Mouse (Mus musculus) urinary bladder, postnatal 25 days (tissue): ENCODE results near the gene Sytl3.

Experiments used
- DNase-seq: peaks from one replicate; pipeline ENCODE4 v3.0.0; 2022; ENCODE audit warnings: low spot score

Sytl3 gene

DNA sequence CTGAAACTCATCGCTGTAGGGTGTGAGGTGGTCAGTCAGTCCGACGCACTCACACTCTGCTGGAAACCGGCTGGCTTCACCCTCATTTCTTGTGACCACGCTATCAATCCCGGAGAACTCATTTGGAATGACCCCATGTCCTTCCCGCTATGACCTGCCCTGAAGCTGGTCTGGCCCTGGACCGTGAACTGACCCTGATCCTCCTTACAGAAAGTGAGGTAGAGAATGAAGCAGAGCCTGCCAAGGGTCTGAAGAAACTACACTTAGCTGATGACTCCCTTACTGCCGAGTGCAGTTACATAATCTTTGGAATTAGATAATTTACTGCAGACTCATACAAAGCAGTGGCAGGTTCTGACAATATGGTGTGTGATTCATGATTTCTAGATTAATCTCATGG, 96.3 kb downstream of the Sytl3 start:
- DNase-seq = no peak

DNA sequence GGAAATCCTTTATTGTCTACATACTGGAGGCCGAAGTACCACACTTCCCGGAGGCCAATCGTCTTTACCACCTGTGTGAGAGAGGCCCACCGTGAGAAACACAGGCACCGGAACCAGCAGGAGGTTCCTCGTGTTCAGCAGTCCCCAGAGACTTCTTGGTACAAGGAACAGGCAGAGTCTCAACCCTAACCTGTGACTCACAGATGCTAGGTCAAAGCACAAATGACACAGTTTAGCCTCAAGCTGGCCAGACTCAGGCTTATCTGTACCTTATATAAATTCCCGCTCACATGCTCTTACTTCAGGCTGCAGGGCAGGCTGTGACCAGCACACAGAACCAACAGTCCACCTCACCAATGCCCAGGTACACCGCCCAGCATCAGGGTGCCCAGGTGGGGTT, 97.0 kb downstream of the Sytl3 start:
- no peak for DNase-seq

DNA sequence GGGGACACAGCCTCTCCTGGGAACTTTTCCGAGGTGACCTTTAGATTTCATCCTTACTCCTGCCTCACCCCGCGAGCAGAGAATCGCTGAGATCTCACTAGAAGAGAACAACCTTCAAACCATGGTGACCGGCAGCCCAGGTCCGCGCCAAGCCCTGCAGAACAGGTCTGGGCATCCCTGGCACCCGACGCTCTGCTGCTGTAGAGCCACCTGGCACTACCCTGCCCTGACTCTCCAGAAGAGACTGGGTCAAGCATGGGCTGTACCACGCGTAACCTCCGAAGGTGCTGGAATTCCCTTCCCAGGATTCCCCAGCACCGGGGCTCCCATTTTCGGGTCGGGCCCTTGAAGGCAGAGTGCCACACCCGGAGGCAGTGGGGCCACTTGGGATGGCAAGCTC, 99.0 kb downstream of the Sytl3 start:
- DNase-seq = peak; percentile 41

DNA sequence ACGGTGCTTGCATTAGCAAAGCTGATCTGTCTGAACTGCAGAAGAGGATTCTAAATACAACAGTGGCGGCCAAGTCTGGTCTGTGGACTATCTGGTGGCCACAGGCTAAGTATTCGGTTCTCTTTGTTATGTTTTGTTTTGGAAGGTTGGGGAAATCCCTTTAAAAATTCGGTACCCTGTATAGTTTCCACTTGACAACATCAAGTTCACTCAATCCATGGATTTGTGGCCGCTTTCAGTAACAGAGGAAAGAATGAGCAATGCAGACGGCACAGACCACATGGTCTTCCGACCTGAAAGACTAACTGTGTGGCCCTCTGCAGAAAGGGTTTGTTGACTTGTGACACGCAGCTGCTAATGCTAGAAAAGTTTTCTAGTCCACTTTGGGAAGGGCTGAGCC, 100.0 kb downstream of the Sytl3 start:
- no peak for DNase-seq

DNA sequence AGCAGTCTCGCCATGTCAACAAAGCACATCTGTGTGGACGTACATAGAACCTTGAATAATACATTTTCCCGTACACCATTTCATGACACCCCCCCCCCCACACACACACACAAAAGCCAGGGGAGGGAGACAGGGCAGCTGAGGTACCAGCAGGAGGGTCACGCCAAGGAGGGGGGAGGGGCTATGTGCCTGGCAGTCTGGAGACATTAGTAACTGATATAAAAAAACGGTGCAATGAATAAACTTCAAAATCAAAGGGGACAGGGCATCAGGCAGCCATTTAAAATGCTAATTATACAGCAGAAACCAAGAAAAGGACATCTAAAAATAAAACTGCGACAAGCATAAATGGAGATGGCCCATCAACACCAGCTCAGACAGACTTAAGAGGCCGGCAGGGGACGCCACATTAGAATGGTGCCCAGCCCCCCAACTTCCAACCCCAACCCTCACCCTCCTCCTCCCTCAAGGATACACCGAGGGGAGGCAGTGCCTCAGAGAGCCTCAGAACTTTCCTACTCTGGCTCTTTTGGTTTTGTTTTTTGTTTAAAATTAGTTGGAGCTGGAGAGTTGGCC, 100.9 kb downstream of the Sytl3 start:
- DNase-seq = no peak

DNA sequence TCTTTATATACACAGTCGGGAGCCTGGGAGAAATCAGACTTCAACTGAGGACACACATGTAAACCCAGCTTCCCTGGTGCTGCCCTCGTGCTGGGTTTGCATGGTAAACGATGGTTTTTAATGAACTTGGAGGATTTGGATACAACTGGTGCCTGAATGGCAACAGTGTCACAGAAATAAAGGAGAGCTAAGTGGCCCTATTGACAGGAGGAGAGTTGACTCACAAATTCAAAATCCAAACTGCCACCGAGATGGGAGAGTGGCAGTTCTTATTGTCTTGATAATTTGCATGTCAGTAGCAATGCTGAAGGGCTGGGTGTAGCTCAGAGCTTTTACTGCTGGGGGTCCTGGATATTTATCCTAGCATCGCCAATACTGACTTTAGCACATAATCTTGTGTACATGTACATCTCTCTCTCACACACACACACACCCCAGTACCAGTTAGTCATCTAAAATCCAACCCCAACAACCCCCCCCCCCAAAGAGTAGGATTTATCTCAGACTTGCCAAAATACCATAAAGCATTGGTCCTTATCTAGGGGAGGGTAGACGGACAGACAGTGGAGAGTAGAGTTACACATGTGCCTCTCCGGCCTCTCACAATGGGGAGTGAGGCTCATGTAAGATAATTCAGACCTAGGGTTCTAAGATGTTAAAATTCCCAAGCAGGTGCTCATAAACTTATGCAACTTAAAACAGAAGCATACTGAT, 104.8 kb downstream of the Sytl3 start:
- DNase-seq = no peak

DNA sequence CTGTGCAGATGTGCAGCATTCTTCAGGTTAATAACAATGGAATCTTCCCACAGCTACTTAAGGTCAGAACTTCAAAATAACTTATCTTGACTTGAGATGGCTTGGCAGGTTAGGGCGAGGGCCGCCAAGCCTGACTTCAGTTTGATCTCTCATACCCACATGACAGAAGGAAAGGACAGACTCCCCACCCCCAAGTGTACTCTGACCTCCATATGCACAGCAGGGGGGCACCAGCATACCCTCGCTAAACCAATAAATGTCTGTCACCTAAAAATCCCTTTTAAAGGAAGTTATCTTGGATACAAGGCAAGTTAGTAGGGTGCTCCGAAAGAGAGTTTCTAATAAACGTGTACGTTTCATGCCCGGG, 105.3 kb downstream of the Sytl3 start:
- no peak for DNase-seq

DNA sequence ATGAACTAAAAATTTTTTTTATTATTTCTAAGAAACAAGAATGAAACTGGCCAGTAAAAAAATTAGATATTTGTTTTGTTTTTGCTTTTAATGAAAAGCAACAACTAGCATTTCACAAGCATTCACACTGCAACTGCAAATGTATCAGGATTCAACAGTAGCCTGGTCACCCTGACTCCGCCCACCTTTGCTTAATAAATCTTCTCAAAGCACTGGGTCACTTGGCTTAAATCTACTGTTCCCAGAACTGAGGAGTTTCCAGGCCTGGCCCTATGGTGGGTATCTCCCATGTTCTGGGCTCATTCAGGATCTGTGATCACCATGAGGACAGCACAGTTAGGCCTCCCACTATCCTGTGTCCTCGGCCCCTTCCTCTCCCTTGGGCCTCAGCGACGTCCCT, 105.8 kb downstream of the Sytl3 start:
- no peak for DNase-seq

DNA sequence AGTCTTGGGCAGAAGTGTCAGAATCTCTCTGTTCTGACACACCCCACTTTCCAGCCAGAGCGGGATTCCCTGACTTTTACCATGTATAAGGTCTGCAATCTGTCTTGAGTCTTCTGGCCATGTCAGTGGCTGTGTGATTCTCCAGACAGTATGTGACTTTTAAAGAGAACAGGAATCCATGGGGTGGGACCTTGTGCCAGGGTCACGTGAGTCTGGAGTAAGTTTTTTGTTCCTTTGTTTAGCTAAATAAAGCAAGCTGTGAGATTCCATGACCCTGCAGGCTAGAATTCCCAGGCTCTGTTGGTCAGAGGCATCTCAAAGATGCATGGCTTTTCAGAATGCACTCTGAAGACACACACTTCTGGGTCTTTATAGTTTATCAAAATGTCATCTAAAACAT, 107.0 kb downstream of the Sytl3 start:
- DNase-seq = no peak

DNA sequence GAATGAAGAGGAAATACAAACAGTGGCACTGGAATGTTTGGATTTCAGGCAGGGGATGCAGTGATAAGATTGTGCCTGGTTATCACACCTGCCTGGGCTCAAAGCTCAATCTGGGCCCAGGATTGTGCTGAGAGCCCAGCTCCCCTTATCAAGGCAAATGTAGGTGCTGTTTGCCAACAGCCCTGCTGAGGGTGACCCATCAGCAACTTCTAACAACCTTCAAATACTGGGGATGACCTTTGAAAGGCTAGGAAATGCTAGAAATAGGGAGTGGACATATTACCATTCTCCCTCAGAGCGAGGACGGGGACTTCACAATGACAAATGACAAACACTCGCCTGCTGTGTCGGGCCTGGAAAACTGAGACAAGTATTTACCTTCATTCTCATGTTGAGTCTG, 107.9 kb downstream of the Sytl3 start:
- no peak for DNase-seq

DNA sequence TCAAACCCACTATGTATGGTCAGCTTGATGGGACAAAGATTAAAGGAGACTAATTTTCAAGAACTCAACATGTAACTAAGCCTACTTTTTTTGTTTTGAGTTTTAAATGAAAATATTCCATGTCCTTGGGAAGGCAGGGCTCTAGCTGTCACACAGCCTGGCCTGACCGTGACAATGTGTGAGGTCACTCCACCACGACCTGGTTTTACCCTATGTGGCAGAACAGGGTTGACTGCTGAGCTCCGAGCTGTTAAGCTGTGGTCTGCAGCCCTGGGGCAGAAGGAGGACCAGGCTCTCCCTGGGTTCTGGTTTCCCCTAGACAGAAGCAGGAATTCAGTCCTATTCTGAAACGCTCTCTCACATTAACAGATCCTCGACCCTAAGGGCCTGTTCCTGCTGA, 108.9 kb downstream of the Sytl3 start:
- no peak for DNase-seq

DNA sequence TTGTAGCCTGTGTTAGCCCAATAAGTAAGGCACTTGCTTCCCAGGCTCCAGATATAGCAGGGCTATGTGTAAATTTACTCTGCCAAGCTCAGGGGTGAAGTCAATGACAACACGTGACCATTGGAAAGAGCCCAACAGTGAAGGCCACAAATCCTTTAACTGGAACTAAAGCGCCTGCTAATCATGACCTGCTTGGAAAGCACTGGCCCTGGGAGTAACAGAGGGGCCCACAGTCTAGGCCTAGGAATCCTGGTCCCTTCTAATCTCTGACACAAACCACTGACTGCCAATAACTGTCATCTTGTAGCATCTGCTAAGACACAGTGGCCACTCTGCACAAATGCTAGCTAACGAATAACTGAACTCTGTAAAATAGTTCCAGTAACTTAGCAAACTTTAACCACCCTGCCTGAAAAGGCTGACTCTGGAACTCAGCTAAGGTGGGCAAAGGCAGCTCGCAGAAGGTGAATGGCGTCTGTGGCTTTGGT, 109.5 kb downstream of the Sytl3 start:
- DNase-seq = no peak

DNA sequence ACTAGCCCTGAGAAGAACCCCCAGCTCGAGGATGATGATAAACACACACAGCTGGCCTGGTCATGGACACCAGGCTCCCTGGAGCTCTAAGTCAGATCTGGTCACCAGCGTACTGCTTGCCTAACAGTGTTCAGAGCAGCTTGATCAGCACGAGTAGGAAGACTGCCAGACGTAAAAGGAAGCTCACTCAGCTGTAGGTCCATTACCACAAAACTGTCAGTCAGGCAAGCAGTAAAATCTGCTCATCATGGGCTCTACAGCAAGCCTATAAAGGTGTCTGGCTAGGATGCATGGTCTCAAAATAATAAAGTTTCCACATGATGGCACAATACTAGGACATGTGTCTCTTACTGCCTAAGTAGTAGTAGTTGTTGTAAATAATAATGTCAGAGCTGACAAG, 110.7 kb downstream of the Sytl3 start:
- no peak for DNase-seq

DNA sequence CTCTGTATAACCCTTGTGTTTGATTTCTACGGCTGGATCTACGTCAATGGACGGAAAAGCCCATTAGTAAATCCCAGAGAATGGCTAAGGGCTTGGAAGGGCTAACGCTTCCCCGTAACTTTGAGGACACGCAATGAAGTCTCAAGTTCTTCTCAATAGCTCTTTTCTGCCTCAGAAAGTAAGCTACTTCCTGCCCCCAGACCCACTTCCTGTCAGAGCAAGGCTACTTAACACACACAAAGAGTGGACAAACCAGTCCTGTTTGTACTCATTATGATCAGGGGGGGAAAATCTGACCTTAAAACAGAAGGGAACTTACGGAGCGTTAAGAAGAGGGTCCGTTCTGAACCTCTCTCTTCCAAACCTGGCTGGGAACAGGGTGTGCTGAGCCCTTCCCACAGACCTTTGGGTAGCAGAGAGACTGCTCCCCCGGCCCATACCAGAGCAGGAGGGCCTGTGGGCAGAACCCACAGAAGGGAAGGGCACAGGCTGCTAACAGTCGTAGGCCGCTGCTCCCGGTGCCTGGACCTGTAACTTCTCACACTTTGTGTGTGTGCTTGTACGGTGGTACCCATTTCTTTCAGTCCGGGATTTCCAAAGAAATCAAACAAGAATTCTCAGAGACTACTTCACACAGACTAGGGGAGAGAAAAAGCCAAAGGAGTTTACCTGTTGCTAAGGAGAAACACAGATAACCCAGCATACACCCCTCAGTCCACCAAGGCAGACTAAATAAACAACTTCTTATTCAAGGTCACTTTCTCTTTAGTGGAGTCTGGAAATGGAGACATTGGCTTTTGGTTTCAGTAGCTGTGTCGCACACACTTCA, 113.0 kb downstream of the Sytl3 start:
- DNase-seq = no peak

DNA sequence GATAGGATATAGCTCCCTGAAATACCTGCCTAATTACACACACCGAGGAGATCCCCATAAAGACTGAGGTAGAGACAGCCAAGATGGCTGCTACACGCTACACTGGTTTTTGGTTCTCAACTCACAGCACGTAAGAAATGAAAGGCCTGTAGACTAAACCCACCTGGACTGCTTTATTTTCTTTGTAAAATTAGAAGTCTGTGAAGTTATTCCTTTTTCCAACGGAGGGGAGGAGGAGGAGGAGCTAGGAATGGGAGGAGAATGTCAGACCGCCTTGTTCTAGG, 113.5 kb downstream of the Sytl3 start:
- DNase-seq = no peak

DNA sequence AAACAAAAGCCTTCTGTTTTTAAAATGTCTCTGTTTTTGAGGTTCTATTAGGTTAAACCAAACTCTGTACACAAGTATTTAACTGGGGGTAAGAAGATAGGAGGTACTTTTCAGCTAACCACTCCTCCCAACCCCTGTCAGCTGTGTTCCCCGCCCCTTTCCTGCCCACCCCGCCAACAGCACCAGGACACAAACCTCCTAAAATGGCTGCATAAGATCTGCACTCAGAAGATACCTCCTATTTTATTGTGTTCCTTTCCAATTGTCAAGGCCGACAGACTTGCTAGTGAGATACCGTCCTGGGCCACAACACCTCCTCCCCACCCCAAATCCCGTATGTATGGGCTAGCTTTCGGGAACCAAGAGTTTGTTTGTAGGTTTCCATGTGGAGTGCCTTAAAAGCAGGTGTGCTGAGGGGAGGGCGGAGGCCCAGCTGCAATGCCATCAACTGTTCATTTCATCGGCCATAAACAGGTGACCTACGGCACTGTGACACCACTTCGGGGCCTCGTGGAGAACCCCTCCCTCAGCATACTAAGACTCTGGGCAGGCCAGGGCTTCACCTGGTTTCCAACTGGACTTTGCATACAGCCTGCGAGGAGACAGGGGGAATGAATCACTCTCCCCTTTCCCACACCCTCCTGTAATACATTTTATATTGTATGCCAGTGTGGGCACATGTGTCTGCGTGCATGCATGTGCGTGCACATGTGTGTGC, 114.5 kb downstream of the Sytl3 start:
- no peak for DNase-seq

DNA sequence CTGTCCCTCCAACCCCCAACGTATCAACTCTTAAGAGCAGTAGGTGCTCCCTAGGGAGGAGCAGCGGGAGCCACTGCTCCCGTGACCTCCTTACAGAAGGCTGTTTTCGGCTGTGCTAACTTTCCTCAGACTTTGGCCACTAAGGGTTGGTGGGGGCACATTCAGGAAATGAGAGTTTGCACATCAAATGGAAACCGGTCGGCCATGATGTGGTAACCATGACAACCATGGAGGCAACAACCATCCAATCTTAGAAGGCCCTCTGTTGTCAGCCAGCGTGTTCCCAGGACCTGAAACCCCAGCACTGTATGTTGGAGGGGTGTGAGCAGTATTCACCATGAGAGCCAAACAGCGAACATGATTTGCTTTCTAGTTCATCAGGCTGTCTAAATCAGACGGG, 116.3 kb downstream of the Sytl3 start:
- no peak for DNase-seq

DNA sequence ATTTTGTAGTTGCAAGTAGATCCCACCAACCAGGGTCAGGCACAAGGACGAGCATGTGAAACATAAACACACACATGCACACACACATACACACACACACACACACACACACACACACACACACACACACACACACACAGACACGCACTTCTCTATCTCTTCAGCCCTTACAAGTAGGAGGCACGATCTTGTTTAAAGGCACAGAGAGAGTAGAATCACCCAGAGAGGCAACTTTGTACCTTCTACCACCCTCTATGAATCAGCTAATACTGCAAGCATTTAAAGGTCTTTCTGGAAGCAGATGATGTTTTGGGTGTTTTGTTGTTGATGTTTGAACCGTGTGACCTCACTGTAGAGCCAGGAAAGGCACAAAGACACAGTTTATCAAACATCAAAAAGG, 116.8 kb downstream of the Sytl3 start:
- DNase-seq = no peak

DNA sequence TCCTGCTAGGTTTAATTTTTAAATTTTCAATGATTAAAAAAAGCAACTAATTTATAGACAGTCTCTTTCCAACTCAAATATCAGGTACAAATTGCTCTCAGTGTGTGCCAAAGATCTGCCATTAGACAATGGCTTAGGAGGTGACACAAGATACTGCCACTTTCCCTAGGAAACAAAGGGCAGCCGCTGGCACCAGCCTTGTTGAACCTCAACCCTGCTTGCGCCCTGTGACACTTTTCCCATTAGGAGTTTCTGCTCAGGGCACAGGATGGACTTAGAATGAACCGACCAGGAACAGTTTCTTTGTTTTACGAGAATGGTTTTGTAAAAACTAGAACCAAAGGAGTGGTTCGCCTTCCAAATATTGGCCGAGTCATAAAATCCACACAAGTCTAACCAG, 117.2 kb downstream of the Sytl3 start:
- DNase-seq = no peak

DNA sequence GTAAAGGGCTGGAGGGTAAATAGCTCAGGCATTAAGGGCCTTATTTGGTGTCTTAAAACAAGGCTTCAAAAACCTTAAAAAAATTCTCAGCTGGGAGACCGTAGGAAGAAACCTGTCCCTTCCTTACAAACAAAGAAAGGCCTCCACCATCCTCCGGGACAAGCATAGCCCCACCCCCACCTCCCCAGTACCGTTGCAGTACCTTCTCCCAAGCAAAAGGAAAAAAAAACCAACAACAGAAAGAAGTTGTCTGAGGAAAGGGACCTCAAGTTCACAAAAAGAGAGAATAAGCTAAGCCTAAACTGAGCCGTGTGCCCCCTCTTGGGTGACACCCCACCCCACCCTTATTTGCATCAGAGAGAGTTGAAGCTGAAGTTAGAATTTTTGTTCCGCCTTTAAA, 117.7 kb downstream of the Sytl3 start:
- no peak for DNase-seq

DNA sequence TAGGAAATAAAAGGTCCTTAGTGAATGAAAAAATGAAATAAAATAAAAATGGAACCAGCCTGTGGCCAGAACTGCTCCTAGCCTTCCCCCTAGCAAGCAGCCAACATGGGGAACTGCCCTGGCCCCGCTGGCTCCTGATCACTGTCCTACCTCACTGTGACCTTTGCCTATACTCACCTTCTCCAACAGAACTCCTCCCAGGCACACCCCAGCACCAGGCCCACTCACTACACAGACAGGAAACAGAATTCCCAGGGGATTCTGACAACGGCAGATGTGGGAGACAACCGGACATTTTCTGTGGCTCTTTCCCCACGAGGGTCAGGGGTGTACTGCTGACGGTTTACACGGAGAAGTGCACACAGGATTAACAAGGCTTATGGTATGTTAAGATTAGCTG, 118.2 kb downstream of the Sytl3 start:
- DNase-seq = no peak

DNA sequence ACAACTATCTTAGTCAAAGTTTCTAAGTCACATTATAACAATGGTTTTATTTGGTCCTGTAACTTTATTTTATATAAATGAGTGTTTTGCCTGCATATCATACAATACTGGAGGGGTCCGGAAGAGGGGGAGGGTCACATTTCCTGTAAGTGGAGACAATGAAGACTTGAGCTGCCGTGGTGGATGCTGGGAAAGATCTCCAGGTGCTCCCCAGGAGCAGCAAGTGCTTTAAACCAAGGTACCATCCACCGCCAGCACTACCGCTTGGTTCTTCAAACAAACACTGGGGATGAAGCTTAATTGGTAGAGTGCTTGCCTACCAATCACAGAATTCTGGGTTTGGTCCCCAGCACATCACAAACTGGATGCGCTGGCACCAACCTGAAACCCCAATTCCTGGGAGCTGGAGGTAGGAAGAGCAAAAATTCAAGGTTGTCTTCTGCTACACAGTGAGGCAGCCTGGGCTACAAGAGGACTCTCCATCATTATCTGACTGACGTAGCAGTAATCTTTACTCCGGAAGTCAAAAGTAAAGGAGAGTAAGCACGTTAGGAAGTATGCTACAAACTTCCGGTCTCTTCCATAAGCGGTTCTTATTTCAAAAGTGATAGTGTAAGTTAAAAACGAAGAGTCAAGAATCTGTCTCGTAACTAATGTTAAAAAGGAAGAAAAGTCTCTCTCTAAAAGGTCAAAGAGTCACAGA, 118.9 kb downstream of the Sytl3 start:
- no peak for DNase-seq
